Mouse (Mus musculus) limb, embryonic 11.5 days (tissue): Measurements from ENCODE around the gene Bicc1. TPM values are rescaled to one million over a fixed set of nuclear protein-coding genes. Genes with fewer than 3 reads are reported as not detected.
"Not testable (repeated sequence)": the region's sequence is repeated elsewhere in the genome, so short reads cannot be mapped to it uniquely, and the experiment has no call there.

Source experiments
- ATAC-seq: fragments of 200-750 bp; cut with Nextera tagmentation; 2 replicates; pipeline ENCODE4 v1.8.0; 2017; ENCODE audit warnings: low read depth; ENCODE audit not compliant: insufficient number of reproducible peaks, low FRiP score, low TSS enrichment
- DNase-seq: peaks from one replicate; pipeline ENCODE4 v3.0.0-alpha.2; 2015; ENCODE audit warnings: low spot score
- H3K27ac ChIP-seq: fragments of 300-500 bp; sonication (generic); replicated peaks from 2 replicates; pipeline ENCODE4 v1.5.1; 2014; ENCODE audit warnings: low read depth, mild to moderate bottlenecking, low read length
- H3K27me3 ChIP-seq: fragments of 300-500 bp; sonication (generic); 2 replicates; pipeline ENCODE4 v1.6.1; 2014; ENCODE audit warnings: mild to moderate bottlenecking, low read length, mixed read lengths; ENCODE audit not compliant: control insufficient read depth, insufficient read depth
- H3K36me3 ChIP-seq: fragments of 300-500 bp; sonication (generic); 2 replicates; pipeline ENCODE4 v1.6.1; 2014; ENCODE audit warnings: mild to moderate bottlenecking, low read length, moderate library complexity, mixed read lengths; ENCODE audit not compliant: control insufficient read depth, insufficient read depth
- H3K4me1 ChIP-seq: fragments of 300-500 bp; sonication (generic); 2 replicates; pipeline ENCODE4 v1.6.1; 2014; ENCODE audit warnings: low read length, mixed read lengths; ENCODE audit not compliant: control insufficient read depth, insufficient read depth
- H3K4me2 ChIP-seq: fragments of 300-500 bp; sonication (generic); 2 replicates; pipeline ENCODE4 v1.6.1; 2014; ENCODE audit warnings: low read depth, mild to moderate bottlenecking, moderate library complexity; ENCODE audit not compliant: severe bottlenecking
- H3K4me3 ChIP-seq: fragments of 300-500 bp; sonication (generic); 2 replicates; pipeline ENCODE4 v1.5.1; 2014; ENCODE audit warnings: low read depth, low read length
- H3K9ac ChIP-seq: fragments of 300-500 bp; sonication (generic); 2 replicates; pipeline ENCODE4 v1.6.1; 2014; ENCODE audit warnings: mild to moderate bottlenecking, low read length
- H3K9me3 ChIP-seq: fragments of 300-500 bp; sonication (generic); 2 replicates; pipeline ENCODE4 v1.6.1; 2016; ENCODE audit warnings: low read length; ENCODE audit not compliant: control insufficient read depth
- WGBS: fragments of 180-500 bp; shearing (Covaris S2); extraction: QIAGEN DNeasy Blood & Tissue Kit; methylation state at CpG from one replicate; pipeline ENCODE4 v1.1.7; 2014; 5-methylcytosine and 5-hydroxymethylcytosine counted together
- polyA plus RNA-seq: library from polyadenylated mRNA; unstranded; fragments of >200 nt; fragmentation: Nextera tagmentation; extraction: Ambion mirVana; gene quantifications from 2 replicates; pipeline ENCODE4 v1.2.1, GENCODE M21; 2014

The Bicc1 gene
- polyA plus RNA-seq, 1 experiment from 2014 or later, result 8.5 TPM

- WGBS, result 86% methylated on average over 13 of the region's 13 CpGs
- not testable (repeated sequence) for H3K4me1 ChIP-seq, H3K27me3 ChIP-seq, H3K4me3 ChIP-seq, H3K9ac ChIP-seq, DNase-seq, H3K27ac ChIP-seq, H3K9me3 ChIP-seq, H3K36me3 ChIP-seq, ATAC-seq, H3K4me2 ChIP-seq
Measured at GRCm38 (mm10) chr10:70946121-70946520, 213.4 kb downstream of the Bicc1 start.

- no peaks in the 10 kb centered on the region for H3K36me3 ChIP-seq
- no peak for DNase-seq
- no peak overlapping the region for H3K9ac ChIP-seq
- no peak overlapping the region for H3K27ac ChIP-seq
- H3K27me3 ChIP-seq, result no peaks in the 10 kb centered on the region
- 89% methylated on average over 12 of the region's 12 CpGs for WGBS
- ATAC-seq, result no peak
- no peaks in the 10 kb centered on the region for H3K4me1 ChIP-seq
- H3K4me3 ChIP-seq, result no peak overlapping the region
- no peaks in the 10 kb centered on the region for H3K9me3 ChIP-seq
- H3K4me2 ChIP-seq, result no peak overlapping the region
Measured at GRCm38 (mm10) chr10:70945076-70945475, 214.4 kb downstream of the Bicc1 start.

GRCm38 (mm10) chr10:70941623-70942022, 217.9 kb downstream of the Bicc1 start:
- 91% methylated on average over 6 of the region's 6 CpGs for WGBS
- no peaks in the 10 kb centered on the region for H3K36me3 ChIP-seq
- H3K9me3 ChIP-seq, result no peaks in the 10 kb centered on the region

GRCm38 (mm10) chr10:70939751-70940150, 219.7 kb downstream of the Bicc1 start:
- Histone ChIP-seq H3K36me3 (no peaks in the 10 kb centered on the region; the same call in 1 of the 2 replicates), H3K4me1 (no peaks in the 10 kb centered on the region), H3K9me3 (no peaks in the 10 kb centered on the region), H3K27me3 (no peaks in the 10 kb centered on the region), H3K9ac (no peak overlapping the region), H3K4me3 (no peak overlapping the region), H3K4me2 (no peak overlapping the region), H3K27ac (no peak overlapping the region)
- no peak for DNase-seq
- 85% methylated on average over 12 of the region's 12 CpGs for WGBS
- no peak for ATAC-seq

More at GRCm38 (mm10) chr10:70941623-70942022, 217.9 kb downstream of the Bicc1 start:
- DNase-seq (no peak), ATAC-seq (no peak)
- Histone ChIP-seq H3K4me3 (no peak overlapping the region), H3K4me2 (no peak overlapping the region), H3K27ac (no peak overlapping the region), H3K9ac (no peak overlapping the region), H3K4me1 (no peaks in the 10 kb centered on the region), H3K27me3 (no peaks in the 10 kb centered on the region)

GRCm38 (mm10) chr10:70937450-70937849, 222.1 kb downstream of the Bicc1 start:
- Histone ChIP-seq H3K4me1 (no peaks in the 10 kb centered on the region), H3K27me3 (no peaks in the 10 kb centered on the region), H3K4me2 (no peak overlapping the region), H3K36me3 (no peaks in the 10 kb centered on the region; the same call in 1 of the 2 replicates), H3K9ac (no peak overlapping the region), H3K9me3 (no peaks in the 10 kb centered on the region), H3K27ac (no peak overlapping the region), H3K4me3 (no peak overlapping the region)
- WGBS, result 88% methylated on average over 6 of the region's 6 CpGs
- ATAC-seq (no peak), DNase-seq (no peak)

DNA sequence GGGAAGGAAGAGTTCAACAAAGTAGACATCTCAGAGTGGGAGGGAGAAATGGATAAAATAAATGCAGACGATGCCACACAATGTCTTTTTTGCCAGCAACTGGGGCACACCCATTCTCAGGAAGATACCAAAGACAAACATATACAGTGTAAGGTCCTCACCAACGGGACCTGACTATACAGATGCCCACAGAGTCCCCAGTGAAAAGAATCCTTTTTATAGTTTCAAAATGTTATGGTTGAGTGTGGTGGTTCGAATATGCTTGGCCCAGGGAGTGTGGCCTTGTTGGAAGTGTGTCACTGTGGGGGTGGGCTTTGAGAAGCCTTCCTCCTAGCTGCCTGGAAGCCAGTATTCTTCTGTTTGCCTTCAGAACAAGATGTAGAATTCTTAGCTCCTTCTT, 223.5 kb downstream of the Bicc1 start:
- Histone ChIP-seq H3K4me1 (no peaks in the 10 kb centered on the region), H3K4me2 (no peak overlapping the region), H3K27ac (no peak overlapping the region), H3K36me3 (no peaks in the 10 kb centered on the region; the same call in 1 of the 2 replicates), H3K27me3 (no peaks in the 10 kb centered on the region), H3K9me3 (no peaks in the 10 kb centered on the region), H3K4me3 (no peak overlapping the region), H3K9ac (no peak overlapping the region)
- ATAC-seq (no peak), DNase-seq (no peak)
- WGBS, result 82% methylated on average over 3 of the region's 3 CpGs

DNA sequence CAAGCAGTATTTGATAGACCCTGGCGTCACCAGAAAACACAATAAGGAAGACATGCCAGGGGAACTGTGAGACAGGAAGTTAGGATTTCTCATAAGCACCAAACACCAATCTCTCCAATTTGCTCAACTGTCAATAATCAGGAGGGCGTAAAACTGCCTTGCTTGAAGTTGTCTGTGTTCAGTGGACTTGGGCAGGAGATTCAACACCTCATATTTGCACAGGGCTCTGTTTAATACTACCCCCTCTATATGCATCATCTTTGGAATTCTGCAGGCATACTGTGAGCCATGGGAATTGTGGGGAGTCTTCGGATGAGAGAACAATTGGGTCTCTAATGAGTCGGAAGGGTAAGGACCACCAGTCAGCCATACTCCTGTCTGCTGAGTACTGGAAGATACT, 233.4 kb downstream of the Bicc1 start:
- H3K9me3 ChIP-seq, result 0 out of 2 replicates have a peak, but pooled peaks cover 3% of the 10 kb centered on the region
- no peak overlapping the region for H3K9ac ChIP-seq
- H3K27ac ChIP-seq, result no peak overlapping the region
- no peaks in the 10 kb centered on the region for H3K27me3 ChIP-seq
- no peaks in the 10 kb centered on the region for H3K4me1 ChIP-seq
- ATAC-seq (no peak), DNase-seq (no peak)
- H3K36me3 ChIP-seq, result no peaks in the 10 kb centered on the region
- WGBS, result 91% methylated on average over 4 of the region's 4 CpGs
- H3K4me2 ChIP-seq, result no peak overlapping the region
- H3K4me3 ChIP-seq, result no peak overlapping the region

- no peaks in the 10 kb centered on the region for H3K4me1 ChIP-seq
Measured at GRCm38 (mm10) chr10:70924348-70924747, 235.2 kb downstream of the Bicc1 start.

GRCm38 (mm10) chr10:70923936-70924335, 235.6 kb downstream of the Bicc1 start:
- Histone ChIP-seq H3K4me2 (no peak overlapping the region), H3K36me3 (no peaks in the 10 kb centered on the region), H3K9me3 (no peaks in the 10 kb centered on the region), H3K4me1 (no peaks in the 10 kb centered on the region), H3K27me3 (no peaks in the 10 kb centered on the region), H3K4me3 (no peak overlapping the region), H3K9ac (no peak overlapping the region), H3K27ac (no peak overlapping the region)
- DNase-seq, result no peak
- WGBS, result 90% methylated on average over 3 of the region's 3 CpGs
- ATAC-seq, result no peak

More at GRCm38 (mm10) chr10:70924348-70924747, 235.2 kb downstream of the Bicc1 start:
- Histone ChIP-seq H3K4me2 (no peak overlapping the region), H3K27me3 (no peaks in the 10 kb centered on the region), H3K9me3 (no peaks in the 10 kb centered on the region), H3K4me3 (no peak overlapping the region), H3K27ac (no peak overlapping the region), H3K36me3 (no peaks in the 10 kb centered on the region), H3K9ac (no peak overlapping the region)
- 91% methylated on average over 3 of the region's 3 CpGs for WGBS
- ATAC-seq (no peak), DNase-seq (no peak)
